Mouse (Mus musculus) heart, embryonic 10.5 days (tissue): ENCODE results near the gene Sf3b1. TPM values are rescaled to one million over a fixed set of nuclear protein-coding genes. Genes with fewer than 3 reads are reported as not detected.

Experiments
- DNase-seq: peaks from one replicate; pipeline ENCODE4 v3.0.0-alpha.2; 2017; ENCODE audit warnings: low spot score
- H3K27ac ChIP-seq: fragments of 300-500 bp; sonication (generic); 2 replicates; pipeline ENCODE4 v1.5.1; 2016; ENCODE audit warnings: mild to moderate bottlenecking
- H3K27me3 ChIP-seq: fragments of 300-500 bp; sonication (generic); 2 replicates; pipeline ENCODE4 v1.6.1; 2016; ENCODE audit warnings: mild to moderate bottlenecking; ENCODE audit not compliant: poor library complexity, insufficient read depth, severe bottlenecking
- H3K36me3 ChIP-seq: fragments of 300-500 bp; sonication (generic); 2 replicates; pipeline ENCODE4 v1.6.1; 2016; ENCODE audit warnings: mild to moderate bottlenecking, moderate library complexity
- H3K4me1 ChIP-seq: fragments of 300-500 bp; sonication (generic); 2 replicates; pipeline ENCODE4 v1.6.1; 2016; ENCODE audit warnings: mild to moderate bottlenecking
- H3K4me3 ChIP-seq: fragments of 300-500 bp; sonication (generic); 2 replicates; pipeline ENCODE4 v1.5.1; 2016; ENCODE audit warnings: mild to moderate bottlenecking, moderate library complexity
- H3K9me3 ChIP-seq: fragments of 300-500 bp; sonication (generic); 2 replicates; pipeline ENCODE4 v1.6.1; 2016; ENCODE audit warnings: mild to moderate bottlenecking, moderate library complexity
- WGBS: fragments of 180-500 bp; shearing (Covaris S2); methylation state at CpG from one replicate; pipeline ENCODE4 v1.1.7; 2016; 5-methylcytosine and 5-hydroxymethylcytosine counted together
- polyA plus RNA-seq: library from polyadenylated mRNA; unstranded; fragments of >200 nt; fragmentation: Nextera tagmentation; extraction: Ambion mirVana; gene quantifications from 2 replicates; pipeline ENCODE4 v1.2.1, GENCODE M21; 2016

The Sf3b1 gene
- polyA plus RNA-seq, 1 experiment from 2014 or later, result 232 TPM

DNA sequence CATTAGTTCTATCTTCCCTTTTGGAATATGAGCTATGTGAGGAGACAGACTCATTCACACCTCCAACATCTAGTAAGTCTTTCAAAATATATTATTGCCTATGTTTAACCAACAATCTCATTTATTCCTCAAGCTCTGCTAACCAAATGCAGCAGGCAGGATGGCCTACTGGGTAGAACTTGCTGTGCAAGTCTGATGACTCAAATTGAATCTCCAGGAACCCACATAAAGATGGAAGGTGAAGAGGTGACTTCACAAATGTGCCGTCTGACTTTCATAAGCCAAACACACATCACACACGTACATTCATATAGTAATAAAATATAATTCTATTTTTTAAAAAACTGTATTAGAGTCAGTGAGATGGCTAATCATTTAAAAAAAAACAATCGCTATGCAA is 24.4 kb upstream of the Sf3b1 start:
- Histone ChIP-seq H3K27ac (no peak overlapping the region; the same call in 1 of the 2 replicates), H3K4me3 (peak overlapping the region; percentile 90)

DNA sequence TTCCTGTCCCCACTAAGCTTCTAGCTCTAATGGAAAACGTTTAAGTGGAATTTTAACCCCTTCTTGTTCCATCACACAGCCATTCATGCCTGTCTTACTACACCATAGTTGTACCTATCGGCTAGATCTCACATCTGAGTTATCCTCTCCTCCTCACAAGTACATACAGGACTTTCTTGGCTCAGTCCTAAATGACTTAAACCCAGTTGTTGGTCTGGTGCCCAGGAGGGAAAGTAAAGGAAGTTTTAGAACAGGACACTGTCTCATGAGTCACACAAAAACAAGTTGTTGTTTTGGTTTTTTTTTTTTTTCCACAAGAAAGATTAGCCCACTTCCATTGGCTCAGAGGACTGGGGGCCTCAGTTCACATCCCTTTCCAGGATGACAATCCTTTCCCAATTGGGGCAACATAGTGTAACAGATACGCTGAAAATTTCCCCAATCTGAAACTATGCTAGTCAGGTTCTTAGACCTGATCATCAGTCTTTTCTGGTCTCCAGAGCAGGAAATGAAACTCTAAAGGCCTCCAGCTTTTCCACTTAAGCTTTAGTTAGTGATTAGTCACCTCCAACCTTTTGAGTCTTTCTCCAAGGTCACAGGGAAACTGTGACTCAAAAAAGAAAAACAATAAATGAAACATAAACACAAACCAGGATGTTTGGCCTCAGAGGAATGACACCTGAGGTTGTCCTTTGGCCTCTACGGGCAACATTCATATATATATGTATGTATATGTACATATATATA is 21.7 kb upstream of the Sf3b1 start:
- no peak for DNase-seq
- Histone ChIP-seq H3K27me3 (no peaks in the 10 kb centered on the region), H3K27ac (no peak overlapping the region), H3K4me3 (no peak overlapping the region), H3K4me1 (0 out of 2 replicates have a peak, but pooled peaks cover 2% of the 10 kb centered on the region), H3K9me3 (no peaks in the 10 kb centered on the region), H3K36me3 (no peaks in the 10 kb centered on the region)
- 63% methylated on average over 4 of the region's 4 CpGs for WGBS

More for the DNA sequence above, 24.4 kb upstream of the Sf3b1 start:
- DNase-seq, result no peak
- Histone ChIP-seq H3K4me1 (0 out of 2 replicates have a peak, but pooled peaks cover 2% of the 10 kb centered on the region), H3K9me3 (no peaks in the 10 kb centered on the region), H3K36me3 (peaks cover 9% of the 10 kb centered on the region; the same call in 1 of the 2 replicates), H3K27me3 (no peaks in the 10 kb centered on the region)
- 67% methylated on average over 3 of the region's 3 CpGs for WGBS

DNA sequence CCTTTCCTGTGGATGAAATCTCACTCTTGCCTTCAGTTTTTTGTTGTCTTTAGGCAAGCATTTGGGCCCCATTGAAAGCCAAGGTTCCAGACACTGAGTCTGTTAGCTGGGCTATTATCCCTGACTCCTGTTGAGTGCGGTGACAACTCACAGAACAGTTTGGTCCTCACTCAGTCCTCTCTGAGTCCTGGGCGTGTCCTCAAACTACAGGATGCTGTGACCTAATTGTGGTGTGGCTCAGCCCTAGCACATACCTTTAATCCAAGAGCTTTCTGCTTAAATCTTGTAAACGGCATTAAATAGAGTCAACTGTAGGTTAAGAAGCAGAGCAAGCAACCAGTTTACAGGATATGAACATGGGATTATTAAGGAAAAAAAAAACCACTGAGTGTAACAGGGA is 15.9 kb upstream of the Sf3b1 start:
- 69% methylated on average over 3 of the region's 3 CpGs for WGBS
- Histone ChIP-seq H3K27ac (no peak overlapping the region), H3K27me3 (no peaks in the 10 kb centered on the region), H3K4me3 (no peak overlapping the region), H3K9me3 (no peaks in the 10 kb centered on the region; the same call in none of the 2 replicates), H3K36me3 (no peaks in the 10 kb centered on the region), H3K4me1 (no peaks in the 10 kb centered on the region)
- DNase-seq, result no peak

DNA sequence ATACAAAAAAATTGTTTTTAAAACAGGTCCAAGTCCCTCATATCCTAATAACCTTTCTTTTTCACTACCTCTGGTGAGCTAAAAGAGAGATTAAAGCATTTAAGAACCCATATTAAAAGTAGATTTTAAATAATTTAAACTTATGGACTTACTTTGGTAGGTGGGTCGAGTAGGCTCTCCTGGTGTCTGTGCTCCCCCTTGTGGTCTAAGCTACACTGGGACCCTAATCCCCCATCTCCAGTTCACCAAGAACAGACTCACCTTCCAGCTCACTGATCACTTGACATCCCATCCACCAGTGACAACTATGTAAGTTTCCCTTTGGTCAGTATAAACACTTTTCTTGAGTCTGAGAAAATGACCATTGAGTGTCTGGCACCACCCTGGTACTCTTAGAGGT is 15.0 kb upstream of the Sf3b1 start:
- no peaks in the 10 kb centered on the region for H3K4me1 ChIP-seq
- H3K27ac ChIP-seq, result no peak overlapping the region
- H3K4me3 ChIP-seq, result no peak overlapping the region
- 77% methylated on average over 1 of the region's 1 CpGs for WGBS
- H3K27me3 ChIP-seq, result no peaks in the 10 kb centered on the region
- H3K9me3 ChIP-seq, result no peaks in the 10 kb centered on the region; the same call in none of the 2 replicates
- H3K36me3 ChIP-seq, result no peaks in the 10 kb centered on the region
- no peak for DNase-seq

DNA sequence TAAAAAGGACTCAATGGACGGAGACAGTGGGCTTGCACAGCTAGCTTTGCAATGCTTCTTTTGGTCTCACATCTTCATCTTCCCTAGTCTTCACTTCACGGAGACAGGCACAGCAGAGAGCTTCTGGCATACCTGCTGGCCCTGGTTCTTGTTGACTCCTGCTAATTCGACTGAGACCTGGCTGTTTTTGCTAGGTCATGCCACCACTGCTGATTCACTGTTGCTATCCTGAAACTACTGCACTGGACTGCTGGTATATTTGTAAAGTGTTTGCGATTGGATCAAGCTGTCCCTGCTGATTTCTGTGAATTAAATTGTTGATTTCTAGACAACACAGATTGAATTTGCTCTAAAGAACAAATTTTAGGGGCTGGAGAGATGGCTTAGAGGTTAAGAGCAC is 14.4 kb upstream of the Sf3b1 start:
- Histone ChIP-seq H3K36me3 (no peaks in the 10 kb centered on the region), H3K4me1 (no peaks in the 10 kb centered on the region), H3K9me3 (no peaks in the 10 kb centered on the region; the same call in none of the 2 replicates), H3K27ac (no peak overlapping the region), H3K4me3 (no peak overlapping the region), H3K27me3 (no peaks in the 10 kb centered on the region)
- DNase-seq, result no peak
- 80% methylated on average over 4 of the region's 4 CpGs for WGBS

- Histone ChIP-seq H3K27ac (no peak overlapping the region), H3K4me1 (no peaks in the 10 kb centered on the region), H3K4me3 (no peak overlapping the region), H3K9me3 (no peaks in the 10 kb centered on the region; the same call in none of the 2 replicates), H3K27me3 (no peaks in the 10 kb centered on the region), H3K36me3 (no peaks in the 10 kb centered on the region)
- 85% methylated on average over 1 of the region's 1 CpGs for WGBS
- no peak for DNase-seq
Measured at GRCm38 (mm10) chr1:55039944-55040343, 12.7 kb upstream of the Sf3b1 start.

DNA sequence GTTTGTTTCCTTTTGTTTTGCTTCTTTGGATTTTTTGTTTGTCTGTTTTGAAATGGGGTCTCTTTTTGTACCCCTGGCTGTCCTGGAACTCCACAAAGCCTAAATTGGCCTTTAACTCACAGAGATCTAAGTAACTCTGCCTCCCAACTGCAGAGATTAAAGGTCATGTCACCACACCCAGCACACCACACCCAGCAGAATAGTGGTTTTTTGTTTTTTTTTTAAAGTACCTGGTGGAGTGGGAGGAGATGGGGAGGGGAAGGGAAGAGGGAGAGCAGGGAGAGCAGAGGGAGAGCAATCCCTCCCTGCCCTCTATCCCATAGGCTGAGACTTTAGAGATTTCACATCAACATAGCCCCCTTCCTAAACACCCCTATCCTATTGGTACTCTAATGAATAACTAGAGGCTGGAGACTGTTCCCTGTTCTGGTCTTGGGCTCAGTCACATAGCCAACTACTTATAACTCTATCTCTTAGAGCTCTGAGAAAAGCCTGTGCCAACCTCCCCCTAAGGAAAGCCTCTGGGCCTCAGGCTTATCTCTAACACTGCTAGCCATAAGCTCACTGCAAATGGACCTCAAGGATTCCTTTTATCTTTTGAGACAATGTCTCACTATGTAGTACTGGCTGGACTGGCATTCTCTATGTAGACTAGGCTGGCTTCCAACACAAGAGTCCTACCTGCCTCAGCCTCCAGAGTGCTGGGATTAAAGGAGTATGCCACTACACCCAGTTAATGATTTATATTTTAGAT is 3.9 kb upstream of the Sf3b1 start:
- Histone ChIP-seq H3K27ac (no peak overlapping the region), H3K4me3 (no peak overlapping the region), H3K9me3 (no peaks in the 10 kb centered on the region), H3K27me3 (no peaks in the 10 kb centered on the region), H3K4me1 (no peaks in the 10 kb centered on the region), H3K36me3 (no peaks in the 10 kb centered on the region)
- no peak for DNase-seq

GRCm38 (mm10) chr1:55029446-55029845 is 2.2 kb upstream of the Sf3b1 start:
- H3K4me3 ChIP-seq, result no peak overlapping the region
- no peaks in the 10 kb centered on the region; the same call in 1 of the 2 replicates for H3K4me1 ChIP-seq

DNA sequence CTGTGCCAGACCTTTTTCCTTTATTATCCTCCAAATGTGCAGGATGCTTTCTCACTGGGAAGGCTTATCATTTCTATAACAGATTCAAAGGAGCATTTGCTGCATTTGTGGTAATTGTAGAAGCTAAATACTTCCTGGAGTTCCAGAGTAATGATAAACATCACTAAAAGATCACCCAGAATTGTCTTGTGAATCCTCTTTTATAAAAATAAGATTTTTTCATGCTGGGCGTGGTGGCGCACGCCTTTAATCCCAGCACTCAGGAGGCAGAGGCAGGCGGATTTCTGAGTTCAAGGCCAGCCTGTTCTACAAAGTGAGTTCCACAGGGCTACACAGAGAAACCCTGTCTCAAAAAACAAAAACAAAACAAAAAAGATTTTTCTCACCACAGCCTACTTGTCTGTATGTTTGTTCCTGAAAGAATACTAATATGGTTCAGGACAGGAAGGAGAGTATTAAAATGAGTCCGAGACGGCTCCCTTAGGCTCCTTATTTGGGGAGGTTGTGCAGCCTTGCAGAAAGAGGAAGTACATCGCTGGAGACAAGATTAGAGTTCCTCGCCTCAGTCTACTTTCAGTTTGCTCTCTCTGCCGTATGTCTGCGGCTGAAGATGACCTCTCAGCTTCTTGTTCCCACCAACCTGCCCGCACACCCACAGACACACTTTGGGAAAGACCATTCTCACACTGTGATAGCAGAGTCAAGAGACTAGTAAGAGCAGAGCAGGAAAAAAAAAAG is 1.4 kb upstream of the Sf3b1 start:
- Histone ChIP-seq H3K27ac (peak overlapping the region; percentile 42; the same call in 1 of the 2 replicates), H3K4me1 (no peaks in the 10 kb centered on the region; the same call in 1 of the 2 replicates), H3K27me3 (no peaks in the 10 kb centered on the region), H3K4me3 (no peak overlapping the region), H3K9me3 (no peaks in the 10 kb centered on the region), H3K36me3 (0 out of 2 replicates have a peak, but pooled peaks cover 5% of the 10 kb centered on the region)
- DNase-seq, result no peak
- WGBS, result 68% methylated on average over 11 of the region's 11 CpGs

More at GRCm38 (mm10) chr1:55029446-55029845, 2.2 kb upstream of the Sf3b1 start:
- Histone ChIP-seq H3K27me3 (no peaks in the 10 kb centered on the region), H3K36me3 (0 out of 2 replicates have a peak, but pooled peaks cover 5% of the 10 kb centered on the region), H3K9me3 (no peaks in the 10 kb centered on the region), H3K27ac (peak overlapping the region; percentile 42; the same call in 1 of the 2 replicates)
- DNase-seq, result no peak
- 74% methylated on average over 4 of the region's 4 CpGs for WGBS

- 91% methylated on average over 1 of the region's 1 CpGs for WGBS
Measured at GRCm38 (mm10) chr1:55027966-55028365, 685 bp upstream of the Sf3b1 start.

GRCm38 (mm10) chr1:55026444-55027252 is 633 bp downstream of the Sf3b1 start:
- WGBS, result 0% methylated on average over 55 of the region's 55 CpGs
- Histone ChIP-seq H3K4me1 (no peaks in the 10 kb centered on the region; the same call in 1 of the 2 replicates), H3K36me3 (peaks cover 8% of the 10 kb centered on the region; the same call in 1 of the 2 replicates), H3K27me3 (no peaks in the 10 kb centered on the region), H3K4me3 (peak overlapping the region; percentile 88), H3K9me3 (no peaks in the 10 kb centered on the region), H3K27ac (peak overlapping the region; percentile 98)
- DNase-seq, result no peak

More at GRCm38 (mm10) chr1:55027966-55028365, 685 bp upstream of the Sf3b1 start:
- no peak for DNase-seq
- Histone ChIP-seq H3K4me3 (peak overlapping the region; percentile 88), H3K27me3 (no peaks in the 10 kb centered on the region), H3K36me3 (0 out of 2 replicates have a peak, but pooled peaks cover 5% of the 10 kb centered on the region), H3K27ac (peak overlapping the region; percentile 98; the same call in 1 of the 2 replicates), H3K9me3 (no peaks in the 10 kb centered on the region), H3K4me1 (no peaks in the 10 kb centered on the region; the same call in 1 of the 2 replicates)
